Mouse (Mus musculus): ENCODE measurements around the gene Olfr541.

GRCm38 (mm10) chr7:140725558-140725957 is 28.5 kb downstream of the Olfr541 start:
- TF ChIP-seq CTCF (conservative IDR thresholded peaks at IDR 0.05; ENCODE audit: low read length): no peak
- no peak for TF ChIP-seq POU5F1 (IDR thresholded peaks at IDR 0.05; ENCODE audit: borderline replicate concordance, low read length)
